Mouse (Mus musculus): ENCODE measurements at regions not wholly inside any gene's neighbourhood (a gene's known extent, or its start where the extent isn't known, plus 50 kb on each side); places are given as distances from the start of the nearest gene placed in this dataset.

- TF ChIP-seq CTCF (conservative IDR thresholded peaks at IDR 0.05 in 1 of 2, IDR thresholded peaks at IDR 0.05 in 1 of 2; ENCODE audit: low read depth in 2 of 2, low read length in 2 of 2) (no peak), USF1 (IDR thresholded peaks at IDR 0.05; ENCODE audit: low read depth, low read length) (no peak), ZC3H11A (IDR thresholded peaks at IDR 0.05; ENCODE audit: low read depth, low read length) (no peak), POLR2A (IDR thresholded peaks at IDR 0.05; ENCODE audit: low read depth, low read length) (no peak), PAX5 (IDR thresholded peaks at IDR 0.05; ENCODE audit: low read length) (no peak), NELFE (IDR thresholded peaks at IDR 0.05; ENCODE audit: low read depth, low read length) (no peak), MAFK (IDR thresholded peaks at IDR 0.05; ENCODE audit: insufficient replicate concordance, low read length) (no peak), EP300 (IDR thresholded peaks at IDR 0.05; ENCODE audit: low read length) (no peak), SMC3 (IDR thresholded peaks at IDR 0.05; ENCODE audit: low read depth, low read length) (no peak), ZNF384 (IDR thresholded peaks at IDR 0.05; ENCODE audit: low read depth, low read length) (no peak)
Measured at GRCm38 (mm10) chr10:73037476-73037875, 61.7 kb upstream of the Pcdh15 start.
